Mouse (Mus musculus): ENCODE measurements around the gene Zbtb24. TPM values are rescaled to one million over a fixed set of nuclear protein-coding genes. Genes with fewer than 3 reads are reported as not detected.
A peak's percentile ranks its signal among the peaks of the same experiment; 100 is the strongest.
"Not testable (repeated sequence)": the region's sequence is repeated elsewhere in the genome, so short reads cannot be mapped to it uniquely, and the experiment has no call there.

Gene Zbtb24
- polyA plus RNA-seq, 1 experiment from 2014 or later, result 22.5 TPM

GRCm38 (mm10) chr10:41485778-41486177 lies 35.6 kb downstream of the Zbtb24 start:
- ATAC-seq (ENCODE audit: insufficient number of reproducible peaks, insufficient read depth, low FRiP score, low TSS enrichment, low read depth), result no peak
- peaks cover 18% of the 10 kb centered on the region for H3K4me1 ChIP-seq
- 95% methylated on average over 16 of the region's 16 CpGs for WGBS
- no peak overlapping the region for H3K9ac ChIP-seq
- H3K9me3 ChIP-seq, result no peaks in the 10 kb centered on the region
- peaks cover 77% of the 10 kb centered on the region for H3K36me3 ChIP-seq
- no peak overlapping the region for H3K4me2 ChIP-seq
- no peak overlapping the region for H3K4me3 ChIP-seq
- H3K27ac ChIP-seq, result no peak overlapping the region
- no peaks in the 10 kb centered on the region for H3K27me3 ChIP-seq

GRCm38 (mm10) chr10:41486506-41487170 lies 36.5 kb downstream of the Zbtb24 start:
- Histone ChIP-seq H3K9ac (no peak overlapping the region), H3K4me1 (peaks cover 18% of the 10 kb centered on the region), H3K27ac (no peak overlapping the region), H3K4me3 (no peak overlapping the region), H3K36me3 (peaks cover 69% of the 10 kb centered on the region), H3K27me3 (0 out of 2 replicates have a peak, but pooled peaks cover 3% of the 10 kb centered on the region), H3K4me2 (no peak overlapping the region), H3K9me3 (no peaks in the 10 kb centered on the region)
- 88% methylated on average over 14 of the region's 14 CpGs for WGBS
- no peak for ATAC-seq (ENCODE audit: insufficient number of reproducible peaks, insufficient read depth, low FRiP score, low TSS enrichment, low read depth)

- WGBS, result 40% methylated on average over 7 of the region's 7 CpGs
- Histone ChIP-seq H3K4me3 (peak overlapping the region; percentile 68), H3K36me3 (peaks cover 46% of the 10 kb centered on the region), H3K27ac (no peak overlapping the region), H3K9me3 (no peaks in the 10 kb centered on the region), H3K4me2 (peak overlapping the region; percentile 100), H3K9ac (peak overlapping the region; percentile 82), H3K4me1 (peaks cover 18% of the 10 kb centered on the region), H3K27me3 (0 out of 2 replicates have a peak, but pooled peaks cover 3% of the 10 kb centered on the region)
- no peak for ATAC-seq (ENCODE audit: insufficient number of reproducible peaks, insufficient read depth, low FRiP score, low TSS enrichment, low read depth)
Measured at GRCm38 (mm10) chr10:41488877-41489276, 38.7 kb downstream of the Zbtb24 start.

GRCm38 (mm10) chr10:41489294-41489693 lies 39.1 kb downstream of the Zbtb24 start:
- H3K27ac ChIP-seq, result no peak overlapping the region
- H3K4me2 ChIP-seq, result peak overlapping the region; percentile 100
- WGBS, result 23% methylated on average over 8 of the region's 8 CpGs
- peak overlapping the region; percentile 82 for H3K9ac ChIP-seq
- 0 out of 2 replicates have a peak, but pooled peaks cover 3% of the 10 kb centered on the region for H3K27me3 ChIP-seq
- peaks cover 18% of the 10 kb centered on the region for H3K4me1 ChIP-seq
- peak overlapping the region; percentile 68 for H3K4me3 ChIP-seq
- ATAC-seq (ENCODE audit: insufficient number of reproducible peaks, insufficient read depth, low FRiP score, low TSS enrichment, low read depth), result no peak
- no peaks in the 10 kb centered on the region for H3K9me3 ChIP-seq
- H3K36me3 ChIP-seq, result peaks cover 42% of the 10 kb centered on the region

- H3K9ac ChIP-seq, result peak within 1 kb of the TSS; percentile 82
- peak within 1 kb of the TSS; percentile 84 for H3K27ac ChIP-seq
- no peaks in the 10 kb centered on the region for H3K9me3 ChIP-seq
- H3K4me2 ChIP-seq, result peak within 1 kb of the TSS; percentile 100
- 0 out of 2 replicates have a peak, but pooled peaks cover 3% of the 10 kb centered on the region for H3K27me3 ChIP-seq
- ATAC-seq (ENCODE audit: insufficient number of reproducible peaks, insufficient read depth, low FRiP score, low TSS enrichment, low read depth), result peak; percentile 85
- WGBS, result 1% methylated on average over 50 of the region's 50 CpGs
- H3K4me1 ChIP-seq, result peaks cover 18% of the 10 kb centered on the region
- H3K4me3 ChIP-seq, result peak within 1 kb of the TSS; percentile 68
- H3K36me3 ChIP-seq, result peaks cover 36% of the 10 kb centered on the region
Measured at GRCm38 (mm10) chr10:41489708-41490517, 39.7 kb downstream of the Zbtb24 start, which contains the start of the genes Smpd2 and Ppil6. TSS of gene Smpd2 (minus strand) at chr10:41490369. TSS of gene Ppil6 (plus strand) at chr10:41490439.

- peaks cover 30% of the 10 kb centered on the region for H3K36me3 ChIP-seq
- H3K9me3 ChIP-seq, result no peaks in the 10 kb centered on the region
- H3K9ac ChIP-seq, result peak overlapping the region; percentile 82
- ATAC-seq (ENCODE audit: insufficient number of reproducible peaks, insufficient read depth, low FRiP score, low TSS enrichment, low read depth), result 0 out of 2 replicates have a peak, but pooled peaks have one; percentile 9
- under 1% methylated on average over 29 of the region's 29 CpGs for WGBS
- peaks cover 18% of the 10 kb centered on the region for H3K4me1 ChIP-seq
- H3K27ac ChIP-seq, result no peak overlapping the region
- 0 out of 2 replicates have a peak, but pooled peaks cover 3% of the 10 kb centered on the region for H3K27me3 ChIP-seq
- H3K4me2 ChIP-seq, result peak overlapping the region; percentile 100
- peak overlapping the region; percentile 68 for H3K4me3 ChIP-seq
Measured at GRCm38 (mm10) chr10:41490518-41490873, 40.3 kb downstream of the Zbtb24 start.

- WGBS, result 42% methylated on average over 4 of the region's 4 CpGs
- Histone ChIP-seq H3K4me3 (no peak overlapping the region), H3K27ac (no peak overlapping the region), H3K27me3 (0 out of 2 replicates have a peak, but pooled peaks cover 3% of the 10 kb centered on the region), H3K9ac (no peak overlapping the region), H3K36me3 (peaks cover 24% of the 10 kb centered on the region), H3K9me3 (no peaks in the 10 kb centered on the region), H3K4me1 (peaks cover 18% of the 10 kb centered on the region), H3K4me2 (peak overlapping the region; percentile 100; the same call in 1 of the 2 replicates)
- no peak for ATAC-seq (ENCODE audit: insufficient number of reproducible peaks, insufficient read depth, low FRiP score, low TSS enrichment, low read depth)
Measured at GRCm38 (mm10) chr10:41491111-41491510, 40.9 kb downstream of the Zbtb24 start.

- H3K4me3 ChIP-seq, result no peak overlapping the region
- H3K9me3 ChIP-seq, result no peaks in the 10 kb centered on the region
- ATAC-seq (ENCODE audit: insufficient number of reproducible peaks, insufficient read depth, low FRiP score, low TSS enrichment, low read depth), result no peak
- no peaks in the 10 kb centered on the region for H3K27me3 ChIP-seq
- no peak overlapping the region for H3K9ac ChIP-seq
- no peak overlapping the region for H3K4me2 ChIP-seq
- H3K4me1 ChIP-seq, result no peaks in the 10 kb centered on the region
- H3K27ac ChIP-seq, result no peak overlapping the region
- no peaks in the 10 kb centered on the region for H3K36me3 ChIP-seq
- WGBS, result 58% methylated on average over 4 of the region's 4 CpGs
Measured at GRCm38 (mm10) chr10:41500941-41501340, 50.8 kb downstream of the Zbtb24 start.

GRCm38 (mm10) chr10:41504996-41505395 lies 54.8 kb downstream of the Zbtb24 start:
- Histone ChIP-seq H3K36me3 (no peaks in the 10 kb centered on the region), H3K4me1 (no peaks in the 10 kb centered on the region), H3K9me3 (no peaks in the 10 kb centered on the region), H3K4me2 (no peak overlapping the region), H3K27ac (no peak overlapping the region), H3K9ac (no peak overlapping the region), H3K4me3 (no peak overlapping the region), H3K27me3 (no peaks in the 10 kb centered on the region)
- no peak for ATAC-seq (ENCODE audit: insufficient number of reproducible peaks, insufficient read depth, low FRiP score, low TSS enrichment, low read depth)
- 93% methylated on average over 1 of the region's 1 CpGs for WGBS

GRCm38 (mm10) chr10:41505446-41505845 lies 55.3 kb downstream of the Zbtb24 start:
- H3K4me2 ChIP-seq; ATAC-seq (ENCODE audit: insufficient number of reproducible peaks, insufficient read depth, low FRiP score, low TSS enrichment, low read depth); H3K36me3 ChIP-seq; H3K27ac ChIP-seq; H3K4me3 ChIP-seq; H3K9me3 ChIP-seq; H3K4me1 ChIP-seq; H3K27me3 ChIP-seq: not testable (repeated sequence)
- WGBS, result 5% methylated on average over 3 of the region's 3 CpGs
- 0 out of 2 replicates have a peak overlapping the region, but pooled peaks have one; percentile 16 for H3K9ac ChIP-seq

GRCm38 (mm10) chr10:41509160-41509559 lies 59.0 kb downstream of the Zbtb24 start:
- Histone ChIP-seq H3K36me3 (no peaks in the 10 kb centered on the region), H3K27ac (no peak overlapping the region), H3K9me3 (no peaks in the 10 kb centered on the region), H3K4me2 (no peak overlapping the region), H3K4me3 (no peak overlapping the region), H3K27me3 (no peaks in the 10 kb centered on the region), H3K9ac (no peak overlapping the region), H3K4me1 (no peaks in the 10 kb centered on the region)
- no peak for ATAC-seq (ENCODE audit: insufficient number of reproducible peaks, insufficient read depth, low FRiP score, low TSS enrichment, low read depth)
- WGBS, result 38% methylated on average over 2 of the region's 2 CpGs
